Mouse (Mus musculus) intestine, postnatal 0 days (tissue): ENCODE measurements at regions not wholly inside any gene's neighbourhood (a gene's known extent, or its start where the extent isn't known, plus 50 kb on each side); places are given as distances from the start of the nearest gene placed in this dataset.

Experiments
- ATAC-seq: fragments of 200-750 bp; cut with Nextera tagmentation; 2 replicates; pipeline ENCODE4 v1.8.0; 2017; ENCODE audit warnings: mild to moderate bottlenecking, moderate TSS enrichment, moderate library complexity
- H3K27ac ChIP-seq: fragments of 300-500 bp; sonication (generic); 2 replicates; pipeline ENCODE4 v1.5.1; 2014; ENCODE audit warnings: mild to moderate bottlenecking, low read depth, low read length, moderate library complexity
- H3K27me3 ChIP-seq: fragments of 300-500 bp; sonication (generic); replicated peaks from 2 replicates; pipeline ENCODE4 v1.6.1; 2014; ENCODE audit warnings: low read length, mixed read lengths; ENCODE audit not compliant: control insufficient read depth, insufficient read depth
- H3K36me3 ChIP-seq: fragments of 300-500 bp; sonication (generic); 2 replicates; pipeline ENCODE4 v1.6.1; 2014; ENCODE audit warnings: mild to moderate bottlenecking, moderate library complexity; ENCODE audit not compliant: control insufficient read depth, insufficient read depth
- H3K4me1 ChIP-seq: fragments of 300-500 bp; sonication (generic); replicated peaks from 2 replicates; pipeline ENCODE4 v1.6.1; 2014; ENCODE audit warnings: antibody characterized with exemption, low read length, mixed read lengths; ENCODE audit not compliant: control insufficient read depth, insufficient read depth
- H3K4me2 ChIP-seq: fragments of 300-500 bp; sonication (generic); replicated peaks from 2 replicates; pipeline ENCODE4 v1.6.1; 2014; ENCODE audit warnings: low read depth, mild to moderate bottlenecking, moderate library complexity
- H3K4me3 ChIP-seq: fragments of 300-500 bp; sonication (generic); 2 replicates; pipeline ENCODE4 v1.5.1; 2014; ENCODE audit warnings: low read depth, low read length
- H3K9ac ChIP-seq: fragments of 300-500 bp; sonication (generic); 2 replicates; pipeline ENCODE4 v1.6.1; 2014; ENCODE audit warnings: mild to moderate bottlenecking, low read depth, low read length
- H3K9me3 ChIP-seq: fragments of 300-500 bp; sonication (generic); 2 replicates; pipeline ENCODE4 v1.6.1; 2016; ENCODE audit warnings: mixed run types; ENCODE audit not compliant: control insufficient read depth
- CTCF ChIP-seq: sonication (generic); IDR thresholded peaks from 2 replicates; pipeline ENCODE4 v1.5.1; 2016; ENCODE audit warnings: low read depth, mild to moderate bottlenecking, control low read depth, antibody characterized with exemption, moderate library complexity
- WGBS: fragments of 180-500 bp; shearing (Covaris S2); extraction: QIAGEN DNeasy Blood & Tissue Kit; methylation state at CpG from one replicate; pipeline ENCODE4 v1.1.7; 2014; 5-methylcytosine and 5-hydroxymethylcytosine counted together

- H3K27me3 ChIP-seq = no peaks in the 10 kb centered on the region
- H3K9ac ChIP-seq = no peak overlapping the region
- peak overlapping the region; percentile 13; the same call in 1 of the 2 replicates for H3K4me2 ChIP-seq
- H3K36me3 ChIP-seq = no peaks in the 10 kb centered on the region
- H3K4me1 ChIP-seq = peaks cover 12% of the 10 kb centered on the region; the same call in 1 of the 2 replicates
- TF ChIP-seq CTCF = no peak
- H3K27ac ChIP-seq = no peak overlapping the region
- no peaks in the 10 kb centered on the region for H3K9me3 ChIP-seq
- 32% methylated on average over 4 of the region's 4 CpGs for WGBS
- ATAC-seq = no peak
- H3K4me3 ChIP-seq = no peak overlapping the region
Observed at GRCm38 (mm10) chr1:61145013-61145412, 167.3 kb downstream of the Icos start.

- 0 out of 2 replicates have a peak overlapping the region, but pooled peaks have one; percentile 13 for H3K4me2 ChIP-seq
- H3K36me3 ChIP-seq = no peaks in the 10 kb centered on the region
- no peak overlapping the region for H3K27ac ChIP-seq
- H3K9me3 ChIP-seq = no peaks in the 10 kb centered on the region
- ATAC-seq = no peak
- H3K27me3 ChIP-seq = no peaks in the 10 kb centered on the region
- TF ChIP-seq CTCF = no peak
- H3K9ac ChIP-seq = no peak overlapping the region
- H3K4me3 ChIP-seq = no peak overlapping the region
- H3K4me1 ChIP-seq = peaks cover 7% of the 10 kb centered on the region; the same call in 1 of the 2 replicates
- WGBS = 54% methylated on average over 7 of the region's 7 CpGs
Observed at GRCm38 (mm10) chr1:61145572-61145971, 167.8 kb downstream of the Icos start.

DNA sequence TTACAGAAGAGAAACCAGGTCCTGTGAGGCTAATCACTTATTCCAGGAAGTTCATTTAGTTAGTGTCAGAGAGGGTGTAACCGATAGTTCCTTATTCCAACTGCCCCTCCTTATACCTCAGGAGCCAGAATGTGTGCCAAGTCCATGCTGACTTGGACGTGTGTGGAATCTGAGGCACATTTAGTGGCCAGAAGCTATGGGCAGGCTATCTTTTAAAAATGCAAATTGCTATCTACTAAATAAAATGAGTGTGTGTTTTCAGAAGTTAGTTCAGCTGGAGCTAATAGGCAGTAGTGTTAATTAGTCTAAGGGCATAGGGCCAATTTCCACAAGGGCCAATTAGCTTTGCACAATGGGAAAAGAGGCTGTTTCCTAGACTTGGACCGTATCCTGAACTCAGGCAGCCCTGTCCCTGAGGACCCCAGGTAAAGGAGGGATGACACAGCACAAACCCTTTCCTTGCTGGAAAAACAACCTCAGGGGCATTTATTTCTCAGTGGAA lies 168.5 kb downstream of the Icos start:
- Histone ChIP-seq H3K4me2 (no peak overlapping the region; the same call in 1 of the 2 replicates), H3K36me3 (no peaks in the 10 kb centered on the region), H3K9ac (no peak overlapping the region), H3K27ac (no peak overlapping the region), H3K4me3 (no peak overlapping the region), H3K9me3 (no peaks in the 10 kb centered on the region), H3K4me1 (peaks cover 7% of the 10 kb centered on the region; the same call in 1 of the 2 replicates), H3K27me3 (no peaks in the 10 kb centered on the region)
- no peak for TF ChIP-seq CTCF
- ATAC-seq = no peak; the same call in 1 of the 2 replicates
- WGBS = 25% methylated on average over 3 of the region's 3 CpGs

GRCm38 (mm10) chr1:61151742-61152141 lies 174.0 kb downstream of the Icos start:
- H3K9me3 ChIP-seq = no peaks in the 10 kb centered on the region
- no peaks in the 10 kb centered on the region for H3K36me3 ChIP-seq
- H3K27me3 ChIP-seq = no peaks in the 10 kb centered on the region
- TF ChIP-seq CTCF = no peak
- no peak overlapping the region for H3K4me3 ChIP-seq
- no peak overlapping the region for H3K9ac ChIP-seq
- 36% methylated on average over 2 of the region's 2 CpGs for WGBS
- no peak overlapping the region for H3K27ac ChIP-seq
- no peak for ATAC-seq
- no peak overlapping the region for H3K4me2 ChIP-seq
- no peaks in the 10 kb centered on the region for H3K4me1 ChIP-seq

DNA sequence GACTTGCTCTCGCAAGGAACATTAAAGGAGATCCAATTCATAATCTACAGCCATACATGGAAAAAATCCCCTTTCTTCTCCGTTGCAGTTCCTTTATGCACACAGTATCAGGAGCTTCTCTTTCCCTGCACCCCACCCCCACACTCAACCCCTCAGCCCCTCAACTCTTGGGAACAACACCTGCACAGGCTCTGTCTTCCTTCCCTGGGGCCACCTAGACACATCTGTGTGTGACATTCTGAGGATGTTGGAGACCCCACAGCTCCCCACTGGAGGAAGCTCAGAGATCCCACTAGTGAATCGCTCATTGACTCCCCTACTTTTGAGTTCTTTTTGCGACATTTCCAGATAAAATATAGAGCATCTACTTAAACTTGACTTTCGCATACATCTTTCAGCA lies 174.4 kb downstream of the Icos start:
- Histone ChIP-seq H3K9ac (no peak overlapping the region), H3K27me3 (no peaks in the 10 kb centered on the region), H3K4me2 (no peak overlapping the region), H3K36me3 (no peaks in the 10 kb centered on the region), H3K4me3 (no peak overlapping the region), H3K9me3 (no peaks in the 10 kb centered on the region), H3K27ac (no peak overlapping the region), H3K4me1 (no peaks in the 10 kb centered on the region)
- no peak for ATAC-seq
- TF ChIP-seq CTCF = no peak
- WGBS = 71% methylated on average over 5 of the region's 5 CpGs

- H3K27ac ChIP-seq = no peak overlapping the region
- no peaks in the 10 kb centered on the region for H3K4me1 ChIP-seq
- no peaks in the 10 kb centered on the region for H3K27me3 ChIP-seq
- H3K36me3 ChIP-seq = no peaks in the 10 kb centered on the region
- no peak overlapping the region for H3K9ac ChIP-seq
- H3K4me3 ChIP-seq = no peak overlapping the region
- no peak for ATAC-seq
- no peaks in the 10 kb centered on the region for H3K9me3 ChIP-seq
- WGBS = 91% methylated on average over 3 of the region's 3 CpGs
- TF ChIP-seq CTCF = no peak
- H3K4me2 ChIP-seq = no peak overlapping the region
Observed at GRCm38 (mm10) chr1:61154216-61154615, 176.5 kb downstream of the Icos start.

GRCm38 (mm10) chr1:61157271-61157670 lies 179.5 kb downstream of the Icos start:
- no peak overlapping the region for H3K9ac ChIP-seq
- TF ChIP-seq CTCF = no peak
- no peaks in the 10 kb centered on the region for H3K27me3 ChIP-seq
- H3K9me3 ChIP-seq = no peaks in the 10 kb centered on the region
- no peaks in the 10 kb centered on the region for H3K36me3 ChIP-seq
- whole genome bisulfite sequencing = 78% methylated on average over 4 of the region's 4 CpGs
- no peak for ATAC-seq
- no peak overlapping the region for H3K27ac ChIP-seq
- no peak overlapping the region for H3K4me2 ChIP-seq
- no peaks in the 10 kb centered on the region for H3K4me1 ChIP-seq
- H3K4me3 ChIP-seq = no peak overlapping the region
